Mouse (Mus musculus) induced T-regulatory cell, adult 2 months (primary cell): ENCODE measurements around the gene Hist1h1a.

Experiments
- DNase-seq: peaks from one replicate; pipeline ENCODE4 v3.0.0-alpha.2; 2012; ENCODE audit warnings: low read depth

Gene Hist1h1a

DNA sequence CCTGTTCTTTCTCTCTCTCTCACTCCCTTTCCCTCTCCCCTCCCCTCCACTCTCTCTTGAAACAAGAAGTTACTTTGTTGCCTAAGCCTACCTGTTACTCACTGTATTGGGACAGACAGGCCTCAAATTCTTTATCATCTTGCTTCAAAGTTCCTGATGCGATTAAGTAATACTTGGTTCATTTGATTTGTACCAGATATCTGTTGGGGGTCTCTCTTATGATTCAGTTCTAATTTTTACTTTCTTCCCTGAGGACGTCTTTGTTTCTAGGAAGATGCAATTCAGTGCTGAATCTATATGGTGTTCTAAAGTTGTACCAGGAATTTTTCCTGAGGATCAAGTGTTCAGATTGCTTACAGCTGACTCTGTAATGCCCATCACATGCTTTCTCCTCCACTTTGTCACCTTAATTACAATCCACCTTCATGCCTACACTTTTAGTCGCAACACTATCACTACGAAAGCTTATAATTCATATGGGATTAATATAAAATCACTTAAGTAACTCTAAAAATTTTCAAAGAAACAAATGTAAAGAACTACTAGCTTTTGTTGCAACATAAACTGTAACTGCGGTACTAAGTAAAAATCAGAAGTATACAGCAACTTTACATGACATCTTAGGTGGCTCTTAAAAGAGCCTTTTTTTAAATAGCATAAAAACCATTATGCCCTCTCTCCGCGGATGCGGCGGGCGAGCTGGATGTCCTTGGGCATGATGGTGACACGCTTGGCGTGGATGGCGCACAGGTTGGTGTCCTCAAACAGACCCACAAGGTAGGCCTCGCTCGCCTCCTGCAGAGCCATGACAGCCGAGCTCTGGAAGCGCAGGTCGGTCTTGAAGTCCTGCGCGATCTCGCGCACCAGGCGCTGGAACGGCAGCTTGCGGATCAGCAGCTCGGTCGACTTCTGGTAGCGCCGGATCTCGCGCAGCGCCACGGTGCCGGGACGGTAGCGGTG, 18.8 kb upstream of the Hist1h1a start:
- DNase-seq, result peak; percentile 57

DNA sequence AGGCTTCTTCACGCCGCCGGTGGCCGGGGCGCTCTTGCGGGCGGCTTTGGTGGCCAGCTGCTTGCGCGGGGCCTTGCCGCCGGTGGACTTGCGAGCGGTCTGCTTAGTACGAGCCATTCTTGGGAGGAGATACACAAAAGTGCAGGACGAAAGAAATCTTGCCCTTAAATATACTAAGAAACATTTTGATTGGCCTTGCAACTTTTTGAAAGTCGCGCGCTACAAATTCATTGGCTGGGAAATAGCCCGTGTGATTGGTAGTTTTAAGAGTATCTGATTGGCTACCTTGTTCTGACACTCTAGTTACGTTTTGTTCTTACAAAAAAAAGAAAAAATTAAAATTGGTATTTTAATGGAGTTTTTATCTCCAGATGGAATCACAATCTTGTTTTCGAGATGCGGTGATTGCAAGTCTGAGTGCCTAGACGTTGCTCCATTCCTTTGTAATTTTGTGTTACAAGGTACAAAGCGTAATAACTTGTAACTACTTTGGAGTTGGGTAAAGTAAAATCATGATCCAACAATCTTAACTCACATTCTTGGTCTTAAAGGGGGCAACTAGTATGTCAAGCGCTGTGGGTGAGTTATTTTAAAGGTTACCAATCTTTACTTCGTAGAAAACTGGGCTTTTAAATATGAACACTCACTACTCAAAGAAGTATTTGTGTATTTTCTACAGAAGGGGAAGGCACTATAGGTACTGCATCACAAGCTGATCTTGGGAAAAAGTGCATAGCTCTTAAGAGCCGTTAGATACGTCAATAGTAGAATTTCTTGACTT, 17.9 kb upstream of the Hist1h1a start, which contains the start of gene Hist1h3c:
Gene Hist1h3c, minus strand, starts transcription at position 222 of the 781 bp plus-strand sequence.
- peak; percentile 80 for DNase-seq

DNA sequence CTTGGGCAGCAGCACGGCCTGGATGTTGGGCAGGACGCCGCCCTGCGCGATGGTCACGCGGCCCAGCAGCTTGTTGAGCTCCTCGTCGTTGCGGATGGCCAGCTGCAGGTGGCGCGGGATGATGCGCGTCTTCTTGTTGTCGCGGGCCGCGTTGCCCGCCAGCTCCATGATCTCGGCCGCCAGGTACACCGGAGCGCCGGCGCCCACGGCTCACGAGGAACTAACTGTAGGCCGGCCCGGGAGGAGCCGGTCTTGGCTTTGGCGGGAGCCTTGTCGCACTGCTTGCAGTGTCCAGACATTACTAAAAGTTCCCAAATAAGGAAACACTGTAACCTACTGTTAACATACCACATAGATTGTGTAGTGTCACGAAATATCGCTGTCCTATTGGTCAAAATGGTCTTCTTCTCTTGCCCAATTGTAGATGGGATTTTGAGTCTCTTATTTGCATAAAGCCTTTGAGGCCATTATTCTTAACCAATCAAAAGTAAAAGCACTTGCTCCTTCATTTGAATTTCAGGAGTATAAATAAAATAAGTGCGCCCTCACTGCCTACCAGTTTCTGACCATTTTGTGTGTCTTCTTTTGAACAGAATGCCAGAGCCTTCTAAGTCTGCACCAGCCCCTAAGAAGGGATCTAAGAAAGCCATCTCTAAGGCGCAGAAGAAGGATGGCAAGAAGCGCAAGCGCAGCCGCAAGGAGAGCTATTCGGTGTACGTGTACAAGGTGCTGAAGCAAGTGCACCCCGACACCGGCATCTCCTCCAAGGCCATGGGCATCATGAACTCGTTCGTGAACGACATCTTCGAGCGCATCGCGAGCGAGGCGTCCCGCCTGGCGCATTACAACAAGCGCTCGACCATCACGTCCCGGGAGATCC, 17.0 kb upstream of the Hist1h1a start, which contains the start of gene Hist1h2bb:
Gene Hist1h2bb, plus strand, starts transcription at position 534 of the 880 bp plus-strand sequence.
- DNase-seq, result peak; percentile 93

DNA sequence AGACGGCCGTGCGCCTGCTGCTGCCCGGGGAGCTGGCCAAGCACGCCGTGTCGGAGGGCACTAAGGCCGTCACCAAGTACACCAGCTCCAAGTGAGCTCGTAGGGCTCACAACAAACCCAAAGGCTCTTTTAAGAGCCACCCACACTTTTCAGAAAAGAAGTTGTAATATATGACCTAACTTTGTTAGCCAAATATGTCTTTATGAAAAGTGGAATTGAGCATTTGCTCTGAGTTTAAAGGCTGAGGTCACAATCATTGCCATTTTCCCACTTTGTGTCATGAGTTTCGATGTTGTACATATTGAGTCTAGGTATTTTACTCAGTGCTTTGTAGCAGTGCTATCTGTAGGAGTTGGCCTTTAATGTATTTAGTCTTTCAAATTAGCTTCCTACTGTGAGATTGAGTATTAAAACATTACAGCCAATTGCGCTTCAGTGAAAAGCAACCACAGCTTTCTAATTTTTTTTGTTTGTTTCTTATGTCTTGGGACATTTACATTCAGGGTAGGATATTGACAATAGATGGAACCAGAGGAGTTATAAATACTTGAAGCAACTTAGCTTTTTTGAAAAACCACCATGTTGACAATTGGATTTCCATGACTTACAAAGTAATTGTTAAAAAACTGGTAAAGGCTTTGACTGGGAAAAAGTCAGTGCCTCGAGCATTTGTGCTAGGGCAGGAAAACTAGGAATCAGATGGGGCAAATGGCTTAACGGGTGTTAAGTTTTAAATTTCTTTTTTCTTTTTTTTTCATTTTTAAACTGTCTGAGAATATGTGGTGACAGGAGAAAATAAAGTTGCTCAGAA, 16.2 kb upstream of the Hist1h1a start:
- DNase-seq, result peak; percentile 74

DNA sequence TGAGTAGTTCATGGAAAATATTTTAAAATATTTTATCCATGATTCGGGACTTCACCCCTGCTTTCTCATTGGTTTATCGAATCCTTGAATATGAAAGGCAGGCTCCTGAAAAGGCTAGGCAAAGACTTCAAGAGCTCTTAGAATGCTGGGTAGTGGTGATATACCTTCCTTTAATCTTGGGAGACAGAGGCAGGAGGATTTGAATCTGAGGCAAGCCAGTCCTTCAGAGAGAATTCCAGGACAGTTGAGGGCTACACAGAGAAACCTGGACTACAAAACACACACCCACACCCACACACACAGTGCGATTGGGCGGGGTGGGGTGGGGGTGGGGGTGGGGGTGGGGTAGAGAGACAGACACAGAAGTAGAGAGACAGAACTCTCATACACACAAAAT, 15.6 kb upstream of the Hist1h1a start:
- peak; percentile 37 for DNase-seq

DNA sequence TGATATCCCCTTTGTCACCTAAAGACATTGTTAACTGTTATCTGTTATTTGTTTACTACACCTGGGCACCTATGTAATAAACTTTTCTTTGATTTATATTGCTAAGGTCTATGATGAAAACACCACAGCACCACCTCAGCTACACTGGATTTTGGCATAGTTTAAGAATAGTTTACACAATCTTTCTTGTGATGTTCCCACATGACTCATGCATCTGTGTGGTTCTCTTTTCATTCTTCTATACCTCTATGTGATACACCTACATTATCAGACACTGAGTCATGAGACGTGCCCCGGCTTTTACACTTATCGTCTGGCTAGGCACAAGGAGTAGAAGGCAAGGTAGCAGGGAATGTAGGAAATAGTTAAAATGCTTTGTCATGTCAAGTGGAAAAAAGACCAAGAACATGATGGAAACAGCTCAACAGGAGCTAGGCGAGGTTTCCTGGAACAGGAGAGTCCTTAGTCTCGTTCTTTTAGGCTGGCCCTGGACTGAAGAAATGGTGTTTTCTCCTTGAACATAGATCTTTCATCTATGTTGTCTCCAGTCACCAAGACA, 13.8 kb upstream of the Hist1h1a start:
- DNase-seq, result peak; percentile 25

DNA sequence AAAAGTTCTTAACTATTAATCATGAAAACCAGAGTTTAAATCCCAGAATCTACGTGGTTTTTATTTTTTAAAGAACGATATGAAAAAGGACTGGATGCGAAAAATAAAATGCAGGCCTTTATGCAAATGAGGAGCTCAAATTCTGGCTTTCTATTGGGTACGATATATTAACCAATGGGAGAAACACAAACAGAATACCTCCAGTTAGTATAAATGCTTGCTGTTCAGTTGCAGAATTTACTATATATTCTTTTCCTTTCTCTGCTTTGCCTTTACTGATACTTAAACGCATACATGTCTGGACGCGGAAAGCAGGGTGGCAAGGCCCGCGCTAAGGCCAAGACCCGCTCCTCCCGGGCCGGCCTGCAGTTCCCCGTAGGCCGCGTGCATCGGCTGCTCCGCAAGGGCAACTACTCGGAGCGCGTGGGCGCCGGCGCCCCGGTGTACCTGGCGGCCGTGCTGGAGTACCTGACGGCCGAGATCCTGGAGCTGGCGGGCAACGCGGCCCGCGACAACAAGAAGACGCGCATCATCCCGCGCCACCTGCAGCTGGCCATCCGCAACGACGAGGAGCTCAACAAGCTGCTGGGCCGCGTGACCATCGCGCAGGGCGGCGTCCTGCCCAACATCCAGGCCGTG, 12.5 kb upstream of the Hist1h1a start, which contains the start of gene Hist1h2ab:
Gene Hist1h2ab, plus strand, starts transcription at position 288 of the 639 bp plus-strand sequence.
- peak; percentile 87 for DNase-seq

DNA sequence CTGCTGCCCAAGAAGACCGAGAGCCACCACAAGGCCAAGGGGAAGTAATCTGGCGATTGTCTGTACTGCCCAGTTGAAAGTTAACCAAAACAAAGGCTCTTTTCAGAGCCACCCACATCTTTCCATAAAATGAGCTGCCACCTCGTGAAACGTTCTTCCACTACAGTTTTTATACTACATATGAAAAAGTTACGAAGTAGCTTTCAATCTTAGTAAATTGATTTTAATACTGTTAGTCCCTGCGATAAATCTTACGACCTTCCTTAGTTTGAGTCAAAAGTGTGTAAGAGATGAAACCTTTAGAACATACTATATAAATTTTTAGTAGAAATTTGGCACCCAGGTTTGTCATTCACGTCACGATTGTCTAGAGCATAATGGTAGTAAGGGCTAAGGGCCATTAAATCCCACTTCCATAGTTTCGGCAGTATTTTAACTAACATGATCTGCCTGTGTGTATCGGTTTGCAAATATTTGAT, 11.9 kb upstream of the Hist1h1a start:
- peak; percentile 73 for DNase-seq

DNA sequence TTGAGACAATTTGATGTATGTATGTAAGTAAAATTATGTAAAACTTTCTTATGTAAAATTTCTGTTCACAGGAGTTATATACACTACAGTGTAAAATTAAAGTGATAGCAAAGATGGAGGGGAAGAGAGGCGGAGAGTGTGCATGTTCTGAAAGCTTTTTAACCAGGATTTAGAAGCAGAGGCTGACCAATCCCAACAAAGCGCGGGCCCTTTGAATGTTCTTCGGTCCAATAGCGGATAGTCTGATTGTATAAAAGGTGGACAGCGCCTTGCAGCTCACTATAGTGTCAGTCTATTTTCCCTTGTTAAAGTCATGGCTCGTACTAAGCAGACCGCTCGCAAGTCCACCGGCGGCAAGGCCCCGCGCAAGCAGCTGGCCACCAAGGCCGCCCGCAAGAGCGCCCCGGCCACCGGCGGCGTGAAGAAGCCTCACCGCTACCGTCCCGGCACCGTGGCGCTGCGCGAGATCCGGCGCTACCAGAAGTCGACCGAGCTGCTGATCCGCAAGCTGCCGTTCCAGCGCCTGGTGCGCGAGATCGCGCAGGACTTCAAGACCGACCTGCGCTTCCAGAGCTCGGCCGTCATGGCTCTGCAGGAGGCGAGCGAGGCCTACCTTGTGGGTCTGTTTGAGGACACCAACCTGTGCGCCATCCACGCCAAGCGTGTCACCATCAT, 11.3 kb upstream of the Hist1h1a start, which contains the start of gene Hist1h3b:
Gene Hist1h3b, plus strand, starts transcription at position 201 of the 675 bp plus-strand sequence.
- peak; percentile 95 for DNase-seq

DNA sequence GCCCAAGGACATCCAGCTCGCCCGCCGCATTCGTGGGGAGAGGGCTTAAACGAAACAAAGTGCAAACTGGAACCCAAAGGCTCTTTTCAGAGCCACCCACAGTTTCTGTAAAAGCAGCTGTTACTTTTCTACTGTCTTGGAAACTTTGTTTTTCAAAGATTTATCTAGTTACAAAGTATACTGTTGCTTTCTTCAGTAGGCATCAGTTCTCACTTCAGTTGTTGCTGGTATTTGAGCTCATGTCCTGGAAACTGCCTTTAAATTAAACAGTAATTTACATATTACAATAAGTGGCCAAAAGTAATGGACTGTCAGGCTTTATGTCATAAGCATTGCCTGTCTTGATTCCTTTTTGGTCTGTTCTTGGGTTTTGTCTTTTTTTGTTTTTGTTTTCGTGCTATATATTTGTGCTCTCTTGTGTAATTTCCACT, 10.7 kb upstream of the Hist1h1a start:
- DNase-seq, result peak; percentile 57

DNA sequence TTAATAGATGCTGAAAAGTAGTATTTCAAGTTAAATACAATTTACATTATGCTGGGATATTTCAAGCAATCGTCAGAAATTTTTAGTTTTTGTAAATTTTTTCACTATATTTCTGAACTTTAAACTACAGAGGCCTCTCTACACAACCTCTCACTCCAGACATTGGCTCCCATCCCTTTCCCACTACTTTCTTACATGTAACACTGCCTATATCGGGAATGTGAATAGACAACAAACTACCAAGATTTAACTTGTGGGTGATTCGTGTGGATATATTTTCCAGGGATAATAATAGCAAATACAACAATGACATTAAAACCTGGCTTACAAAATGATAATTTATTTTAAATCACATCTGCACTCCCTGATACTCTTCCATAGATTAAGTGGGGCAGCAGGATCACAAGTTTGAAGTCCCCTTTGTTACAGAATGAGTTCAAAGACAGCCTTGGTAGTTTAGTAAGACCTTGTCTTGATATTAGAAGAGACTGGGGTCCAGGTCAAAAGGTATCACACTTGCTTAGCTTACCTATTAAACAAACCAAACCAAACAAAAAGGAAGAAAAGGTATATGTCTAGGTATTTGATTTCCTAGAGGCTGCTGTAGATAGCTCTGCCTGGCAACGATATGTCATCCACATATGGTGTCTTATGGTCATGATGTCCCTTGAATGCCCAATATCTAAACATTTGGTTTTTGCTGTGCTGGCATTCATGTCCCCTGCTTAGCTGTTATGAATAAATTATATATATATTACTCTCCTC, 10.0 kb upstream of the Hist1h1a start:
- DNase-seq, result peak; percentile 18

DNA sequence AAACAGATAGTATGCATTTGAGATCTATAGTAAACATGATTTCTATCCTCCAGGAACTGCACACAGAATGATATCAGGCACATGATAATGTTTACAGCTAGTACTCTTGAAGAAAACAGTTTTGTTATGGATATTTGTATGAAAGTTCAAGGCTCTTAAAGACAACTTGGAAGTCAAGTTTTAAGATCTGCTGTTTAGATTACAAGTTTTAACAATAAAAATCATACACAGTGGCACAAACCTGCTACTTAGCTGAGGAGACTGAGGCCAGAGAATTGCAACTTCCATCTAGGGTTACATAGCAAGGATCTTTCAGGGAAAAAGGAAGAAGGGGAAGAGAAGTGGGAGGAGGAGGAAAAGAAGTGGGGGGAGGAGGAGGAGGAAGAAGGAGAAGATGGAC, 8.5 kb upstream of the Hist1h1a start:
- no peak for DNase-seq

DNA sequence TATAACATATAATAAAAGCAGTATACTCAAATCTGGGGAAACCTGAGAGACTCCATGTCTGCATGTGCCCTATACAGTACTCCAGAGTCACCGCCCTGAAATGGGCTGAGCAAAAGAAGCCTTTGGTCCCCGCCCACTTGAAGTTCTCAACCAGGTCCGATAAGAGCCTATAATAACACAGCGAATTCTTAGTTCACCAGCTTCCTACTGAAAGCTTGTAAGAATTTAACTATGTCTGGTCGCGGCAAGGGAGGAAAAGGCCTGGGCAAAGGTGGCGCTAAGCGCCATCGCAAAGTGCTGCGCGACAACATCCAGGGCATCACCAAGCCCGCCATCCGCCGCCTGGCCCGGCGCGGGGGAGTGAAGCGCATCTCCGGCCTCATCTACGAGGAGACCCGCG, 6.7 kb upstream of the Hist1h1a start, which contains the start of gene Hist1h4b:
Gene Hist1h4b, plus strand, starts transcription at position 224 of the 400 bp plus-strand sequence.
- DNase-seq, result peak; percentile 95

DNA sequence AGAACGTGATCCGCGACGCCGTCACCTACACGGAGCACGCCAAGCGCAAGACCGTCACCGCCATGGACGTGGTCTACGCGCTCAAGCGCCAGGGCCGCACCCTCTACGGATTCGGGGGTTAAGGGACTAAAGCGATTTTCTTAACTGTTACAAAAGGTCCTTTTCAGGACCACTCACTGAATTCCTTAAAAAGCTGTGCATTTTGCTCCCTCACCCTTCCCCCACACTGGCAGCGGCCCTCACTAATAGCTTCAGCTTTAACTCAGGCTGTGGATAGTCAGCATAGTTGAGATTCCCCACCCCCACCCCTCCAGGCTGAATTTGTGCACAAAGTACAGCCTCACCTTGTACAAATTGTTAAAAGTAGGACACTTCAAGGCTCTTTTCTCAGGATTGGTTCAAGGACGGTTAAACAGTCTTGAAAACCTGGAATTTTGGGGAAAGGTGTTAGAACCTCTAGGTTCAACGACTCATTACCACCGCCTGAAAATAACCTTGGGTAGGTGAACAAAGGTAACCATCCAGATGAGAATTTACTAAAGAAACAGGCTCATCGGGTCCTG, 6.2 kb upstream of the Hist1h1a start:
- DNase-seq, result peak; percentile 69

DNA sequence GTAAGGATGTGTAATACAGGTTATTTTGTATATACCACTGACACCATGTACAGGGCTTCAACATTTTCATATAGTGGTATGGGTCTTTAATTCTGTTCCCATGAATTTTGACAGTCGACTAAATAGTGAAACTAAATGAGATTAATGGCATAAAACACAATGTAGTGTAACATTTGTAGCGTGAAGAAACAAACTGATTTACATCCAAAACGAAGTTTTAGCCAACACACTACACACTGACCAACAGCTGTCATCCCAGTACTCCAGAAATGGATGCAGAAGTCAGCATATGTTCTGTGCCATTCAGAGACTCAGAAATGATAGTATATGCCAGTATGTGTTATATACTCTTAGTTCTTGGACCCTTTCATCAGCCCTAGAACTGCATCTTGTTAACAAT, 5.5 kb upstream of the Hist1h1a start:
- DNase-seq, result peak; percentile 23

DNA sequence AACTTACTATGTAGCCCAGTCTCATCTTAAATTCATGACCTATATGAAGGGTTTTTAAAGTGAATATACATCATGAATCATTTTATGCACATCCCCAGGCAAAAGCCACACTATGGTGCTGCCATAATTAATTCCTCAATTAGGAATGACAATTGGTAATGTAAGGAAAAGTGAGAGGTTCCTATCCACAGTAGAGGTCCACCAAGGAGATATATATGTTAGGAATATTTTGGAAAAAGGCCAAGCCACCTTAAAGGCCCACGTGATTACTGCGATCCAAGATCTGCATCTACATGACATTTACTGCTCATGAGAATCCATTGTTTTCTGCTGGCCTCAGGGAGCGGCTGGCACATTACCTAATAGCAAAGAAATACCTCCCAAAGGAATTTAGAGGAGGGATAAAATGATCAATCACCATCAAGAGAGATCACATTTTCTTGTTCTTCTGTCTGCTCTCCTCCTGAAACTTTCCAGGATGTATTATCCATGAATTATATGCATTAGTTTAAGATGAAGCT, 4.2 kb upstream of the Hist1h1a start:
- DNase-seq, result peak; percentile 18

DNA sequence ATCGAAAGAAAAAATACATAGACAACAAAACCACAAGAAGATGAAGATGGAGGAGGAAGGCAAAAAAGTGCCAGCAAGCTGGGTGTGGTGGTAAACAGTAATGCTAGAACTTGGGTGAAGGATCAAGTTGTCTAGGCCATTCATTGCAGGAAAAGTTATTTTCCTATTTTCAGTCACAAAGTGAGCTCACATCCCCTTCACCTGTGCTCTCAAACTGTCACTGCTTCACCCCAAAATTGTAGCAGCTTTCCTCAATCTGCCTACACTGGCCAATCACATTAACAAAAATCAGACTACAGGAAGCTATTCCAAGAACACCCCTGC, 3.6 kb upstream of the Hist1h1a start:
- DNase-seq, result no peak
